Mouse (Mus musculus) inflammation-experienced regulatory T-cells, adult 16 weeks (primary cell): ENCODE measurements around the gene Isoc2a. TPM values are rescaled to one million over a fixed set of nuclear protein-coding genes. Genes with fewer than 3 reads are reported as not detected.

Experiments
- polyA plus RNA-seq: library from polyadenylated mRNA; unstranded; fragments of 100-300 nt; shearing (Covaris generic); gene quantifications from one replicate; pipeline ENCODE4 v1.2.1, GENCODE M21; 2017

The Isoc2a gene
- 0.68 TPM for polyA plus RNA-seq

DNA sequence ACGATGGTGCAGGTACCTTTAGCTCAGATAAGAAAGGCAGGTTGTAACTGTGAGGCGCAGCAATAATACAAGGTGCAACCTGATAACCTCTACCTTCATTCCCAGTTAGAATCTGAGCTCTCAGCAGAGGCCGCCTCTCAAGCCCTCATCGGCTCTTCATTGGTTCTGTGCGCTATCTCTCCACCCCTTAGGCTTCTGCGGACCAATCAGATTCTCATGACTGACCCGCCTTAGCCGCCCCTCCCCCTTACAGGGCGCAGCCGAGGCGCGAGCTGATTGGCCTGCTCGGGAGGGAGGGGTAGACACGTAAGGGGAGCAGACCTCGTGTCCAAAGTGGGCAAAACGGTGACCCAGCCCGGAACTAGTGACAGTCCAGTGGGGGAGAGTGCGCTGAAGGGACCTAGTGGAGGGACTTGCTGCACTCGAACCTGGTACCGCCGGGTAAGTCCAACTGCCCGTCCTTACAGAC is at the start of gene Isoc2a:
Isoc2a (plus strand) TSS at position 401 of the 469 bp plus-strand sequence.

DNA sequence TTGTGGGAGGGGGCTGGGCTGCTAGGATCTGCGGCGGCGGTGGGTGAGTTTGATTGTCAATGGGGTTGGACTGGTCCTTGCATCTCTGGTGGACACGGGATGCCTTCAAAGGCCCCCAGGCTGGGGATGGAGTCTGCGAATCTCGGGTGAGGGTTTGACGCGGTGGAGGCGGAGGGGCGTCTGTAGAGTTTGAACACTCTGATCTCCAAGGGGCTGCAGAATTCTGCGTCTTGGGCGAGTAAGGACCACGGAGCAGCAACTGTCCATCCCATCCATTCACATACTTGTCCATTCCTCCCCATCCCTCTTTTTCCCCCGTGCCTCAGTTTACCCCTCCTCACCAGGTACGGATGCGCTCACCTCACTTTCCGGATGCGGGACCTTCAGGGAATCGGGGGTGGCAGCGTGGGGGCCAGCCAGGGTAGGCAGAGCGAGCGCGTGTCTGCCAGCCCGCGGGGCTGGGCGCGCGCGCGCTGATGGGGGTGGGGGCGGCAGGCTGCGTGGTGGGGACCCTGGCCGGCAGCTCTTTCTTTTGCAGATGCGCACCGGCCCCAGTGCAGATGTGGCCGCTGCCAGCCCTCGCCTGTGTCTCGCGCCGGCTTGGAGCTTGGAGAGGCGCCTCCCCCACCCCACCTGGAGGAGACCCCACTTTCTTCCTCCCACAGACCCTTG is 32.6 kb upstream of the Isoc2a start, which contains the start of gene Shisa7:
Shisa7 (minus strand) TSS at position 452 of the 672 bp plus-strand sequence.

DNA sequence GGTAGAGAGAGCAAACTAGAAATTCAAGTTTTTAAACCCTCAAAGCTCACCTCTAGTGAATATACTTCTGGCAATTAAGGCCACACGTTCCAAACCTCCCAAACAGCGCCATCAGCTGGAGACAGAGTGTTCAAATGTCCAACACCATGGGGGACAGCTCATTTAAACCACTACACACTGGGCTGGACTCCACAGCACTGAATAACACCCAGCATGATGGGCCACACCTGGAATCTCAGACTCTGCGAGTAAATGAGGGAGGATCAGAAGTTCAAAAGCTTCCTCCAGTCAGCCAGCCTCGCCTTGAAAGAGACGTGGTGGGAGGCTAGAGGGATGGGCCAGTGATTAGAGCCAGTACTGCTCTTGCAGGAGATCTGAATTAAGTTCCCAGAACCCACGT is 6.8 kb upstream of the Isoc2a start, which contains the start of gene Isoc2b:
Isoc2b (minus strand) TSS at position 126 of the 400 bp plus-strand sequence.

DNA sequence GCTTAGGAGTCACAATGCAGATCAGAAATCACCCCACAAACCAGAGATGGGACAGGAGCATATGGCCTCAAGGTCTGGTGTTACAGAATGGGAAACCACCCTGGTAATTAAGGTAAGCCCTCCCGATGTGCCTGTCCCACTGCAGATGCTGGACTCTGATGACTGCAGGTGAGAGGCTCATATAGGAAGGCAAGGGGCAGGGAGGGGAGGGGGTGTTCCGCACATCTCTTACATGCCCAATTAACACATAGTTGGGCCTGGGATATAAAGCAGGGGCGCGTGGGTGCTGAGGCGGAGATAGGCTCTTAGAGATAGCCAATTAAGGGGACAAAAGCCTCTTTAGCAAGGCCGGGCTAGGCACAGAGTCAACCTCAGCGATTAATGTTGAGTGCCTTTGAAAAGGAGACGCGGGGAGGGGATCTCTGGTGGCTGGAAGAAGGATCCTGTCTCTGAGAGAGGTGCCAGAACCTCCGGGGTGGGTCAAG is 29.6 kb downstream of the Isoc2a start, which contains the start of gene Gm36210:
Gm36210 (minus strand) TSS at position 51 of the 485 bp plus-strand sequence.

DNA sequence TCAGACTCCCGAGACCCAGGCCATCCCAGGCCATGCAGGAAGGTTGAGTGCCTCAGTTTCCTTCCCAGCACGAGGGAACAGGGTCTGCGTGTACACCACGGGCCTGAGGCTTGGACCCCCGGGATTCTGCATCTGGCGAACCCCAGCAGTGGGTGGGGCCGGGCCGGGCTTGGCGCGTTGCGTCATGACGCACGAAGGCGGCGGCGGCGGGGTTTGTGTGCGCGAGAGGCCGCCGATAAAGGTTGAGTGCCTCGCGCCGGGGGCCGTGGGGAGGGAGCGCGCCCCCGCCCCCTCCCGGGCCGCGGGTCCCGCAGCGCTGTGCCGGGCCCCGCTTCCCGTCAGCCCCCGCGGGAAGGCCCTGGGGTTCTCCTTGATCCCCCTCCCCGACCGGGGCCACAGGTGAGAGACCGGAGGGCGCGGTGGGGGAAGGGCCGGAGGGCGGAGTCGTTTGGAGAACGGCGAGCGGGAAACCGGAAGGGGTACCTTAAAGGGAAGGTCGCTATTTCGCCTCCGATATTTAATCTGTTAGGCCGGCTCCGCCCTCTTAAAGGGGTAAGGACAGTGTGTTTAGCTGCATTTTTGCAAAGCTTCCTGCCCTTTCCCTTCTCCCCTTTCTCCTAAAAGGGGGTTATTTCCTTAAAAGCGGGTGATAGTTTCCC is 38.2 kb downstream of the Isoc2a start, which contains the start of gene Zfp628:
Zfp628 (plus strand) TSS at position 211 of the 659 bp plus-strand sequence.

DNA sequence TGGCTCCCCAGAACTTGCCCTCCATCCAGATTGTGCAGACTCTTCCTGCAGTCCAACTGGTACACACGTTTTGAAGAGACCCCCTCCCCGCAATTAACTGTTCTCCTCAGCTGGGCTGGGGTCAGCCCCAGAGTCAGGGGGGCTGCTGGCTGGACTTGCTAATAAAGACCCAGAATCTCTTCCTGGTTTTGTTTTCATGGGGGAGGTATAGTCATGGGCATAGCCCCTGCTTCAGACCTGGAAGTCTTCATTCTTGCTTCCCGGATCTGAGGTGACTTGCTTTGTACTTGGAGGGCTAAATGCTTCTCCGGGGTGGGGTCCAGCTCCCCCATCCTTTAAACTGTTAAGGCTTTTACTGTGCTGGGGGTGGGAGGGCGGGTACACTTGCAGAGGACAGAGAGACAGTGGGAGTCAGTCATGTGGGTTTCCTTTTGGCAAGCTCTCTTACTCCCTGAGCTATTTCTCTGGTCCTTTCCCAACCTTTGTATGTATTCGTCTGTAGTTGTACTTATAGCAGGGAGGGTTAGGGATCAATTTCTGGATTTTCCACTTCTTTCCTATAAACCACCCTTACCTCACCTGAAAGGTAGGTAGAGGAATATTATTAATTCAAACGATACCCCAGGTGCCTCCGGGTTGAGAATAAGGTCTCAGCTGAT is 45.0 kb downstream of the Isoc2a start, which contains the start of gene Nat14:
Nat14 (plus strand) TSS at position 205 of the 659 bp plus-strand sequence.

DNA sequence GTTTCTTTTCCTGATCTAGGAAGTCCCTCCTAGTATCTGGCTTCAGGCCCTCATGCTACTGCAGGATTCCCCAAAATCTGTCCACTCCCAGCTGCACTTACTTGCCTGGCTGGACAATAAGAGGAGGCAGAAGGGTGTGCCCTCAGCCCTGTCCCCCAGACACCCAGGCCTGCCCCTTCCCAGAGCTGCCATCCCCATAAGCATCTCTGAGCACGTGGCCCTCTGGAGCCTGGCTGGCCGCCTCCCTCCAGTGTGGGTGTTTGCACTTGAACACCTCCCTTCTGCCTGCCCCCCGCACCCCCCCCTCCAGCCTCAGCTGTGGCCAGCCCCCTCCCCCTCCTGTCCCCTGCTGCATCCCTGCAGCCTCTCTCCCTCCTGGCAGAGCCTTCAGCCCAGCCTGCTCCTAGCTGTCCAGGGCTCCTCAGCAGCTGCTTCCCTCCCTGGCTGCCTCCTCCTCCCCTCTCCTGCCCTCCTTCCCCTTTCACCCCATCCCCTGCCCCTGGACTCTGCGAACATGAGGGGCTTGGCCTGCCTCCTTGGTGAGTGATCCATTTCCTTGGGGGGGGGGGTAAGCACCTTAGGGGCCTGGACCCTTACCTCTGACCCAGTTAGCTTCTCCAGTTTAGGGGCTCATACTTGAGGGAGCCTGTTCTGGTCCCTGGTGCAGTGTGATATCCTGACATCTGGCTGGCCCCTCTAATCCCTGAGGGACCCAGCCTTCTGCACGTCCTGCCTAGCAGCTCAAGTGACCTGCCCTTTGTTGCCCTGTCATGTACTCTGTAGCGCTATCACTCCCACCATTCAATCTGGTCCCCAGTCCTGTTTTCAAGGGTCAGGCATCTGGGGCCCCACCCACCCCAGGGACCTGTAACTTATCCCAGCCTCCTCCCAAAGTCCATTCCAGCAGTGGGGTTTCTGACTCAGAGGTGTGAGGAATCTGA is 48.8 kb downstream of the Isoc2a start, which contains the start of gene Ssc5d:
Ssc5d (plus strand) TSS at position 345 of the 941 bp plus-strand sequence.

Other genes starting within 250 kb of the Isoc2a start
- 4.2 TPM for gene Tmem86b, start 245.7 kb upstream of the Isoc2a start, polyA plus RNA-seq
- gene Ppp6r1, start 218.1 kb upstream of the Isoc2a start, polyA plus RNA-seq = 33.7 TPM
- 79.2 TPM for gene Hspbp1, start 192.1 kb upstream of the Isoc2a start, polyA plus RNA-seq
- gene Brsk1, start 186.5 kb upstream of the Isoc2a start, polyA plus RNA-seq = 0.59 TPM
- gene Tmem150b, start 151.9 kb upstream of the Isoc2a start, polyA plus RNA-seq = 0.13 TPM
- gene Kmt5c, start 137.0 kb upstream of the Isoc2a start, polyA plus RNA-seq = 52.5 TPM
- 3.0 TPM for gene Cox6b2, start 124.1 kb upstream of the Isoc2a start, polyA plus RNA-seq
- not detected for gene Fam71e2, start 105.9 kb upstream of the Isoc2a start, polyA plus RNA-seq
- not detected for gene Il11, start 94.3 kb upstream of the Isoc2a start, polyA plus RNA-seq
- gene Tmem190, start 94.2 kb upstream of the Isoc2a start, polyA plus RNA-seq = not detected
- 0.45 TPM for gene Tmem238, start 87.5 kb upstream of the Isoc2a start, polyA plus RNA-seq
- 275 TPM for gene Rpl28, start 84.3 kb upstream of the Isoc2a start, polyA plus RNA-seq
- 111 TPM for gene Ube2s, start 64.6 kb upstream of the Isoc2a start, polyA plus RNA-seq
- not detected for gene Shisa7, start 32.5 kb upstream of the Isoc2a start, polyA plus RNA-seq
- gene Isoc2b, start 6.9 kb upstream of the Isoc2a start, polyA plus RNA-seq = 46.1 TPM
- gene Gm36210, start 29.4 kb downstream of the Isoc2a start, polyA plus RNA-seq = not detected
- 0.94 TPM for gene Zfp628, start 38.1 kb downstream of the Isoc2a start, polyA plus RNA-seq
- 1.9 TPM for gene Nat14, start 44.9 kb downstream of the Isoc2a start, polyA plus RNA-seq
- not detected for gene Ssc5d, start 48.6 kb downstream of the Isoc2a start, polyA plus RNA-seq
- gene Sbk2, start 87.3 kb downstream of the Isoc2a start, polyA plus RNA-seq = 0.17 TPM
- gene Sbk3, start 94.0 kb downstream of the Isoc2a start, polyA plus RNA-seq = not detected
- gene Zfp579, start 119.0 kb downstream of the Isoc2a start, polyA plus RNA-seq = 17.6 TPM
- gene Zfp524, start 137.3 kb downstream of the Isoc2a start, polyA plus RNA-seq = 36.2 TPM
- gene Fiz1, start 137.5 kb downstream of the Isoc2a start, polyA plus RNA-seq = 45.0 TPM
- gene Gm44973, start 138.3 kb downstream of the Isoc2a start, polyA plus RNA-seq = 10.5 TPM
- 12.2 TPM for gene Zfp865, start 143.2 kb downstream of the Isoc2a start, polyA plus RNA-seq
- not detected for gene Ccdc106, start 143.4 kb downstream of the Isoc2a start, polyA plus RNA-seq
- gene 4632433K11Rik, start 157.0 kb downstream of the Isoc2a start, polyA plus RNA-seq = not detected
- gene Zfp784, start 161.3 kb downstream of the Isoc2a start, polyA plus RNA-seq = 4.6 TPM
- gene Zfp580, start 174.4 kb downstream of the Isoc2a start, polyA plus RNA-seq = 2.0 TPM
- gene U2af2, start 185.0 kb downstream of the Isoc2a start, polyA plus RNA-seq = 109 TPM
- gene Epn1, start 203.1 kb downstream of the Isoc2a start, polyA plus RNA-seq = 12.8 TPM
- not detected for gene Rfpl4, start 239.8 kb downstream of the Isoc2a start, polyA plus RNA-seq
- not detected for gene Rasl2-9, start 248.8 kb downstream of the Isoc2a start, polyA plus RNA-seq